Mouse (Mus musculus) frontal cortex, postnatal 25 days (tissue): ENCODE results near the gene Btbd16.

Source experiments
- DNase-seq, 2 experiments: peaks; one replicate each; pipeline ENCODE4 v3.0.0; 2022; ENCODE audit warnings: low spot score in 2 of 2

Gene Btbd16

GRCm38 (mm10) chr7:130768151-130768550, 5.7 kb upstream of the Btbd16 start:
- no peak for DNase-seq

- DNase-seq, result peak; percentile 44 to 79
Observed at GRCm38 (mm10) chr7:130770707-130771106, 3.2 kb upstream of the Btbd16 start.

DNA sequence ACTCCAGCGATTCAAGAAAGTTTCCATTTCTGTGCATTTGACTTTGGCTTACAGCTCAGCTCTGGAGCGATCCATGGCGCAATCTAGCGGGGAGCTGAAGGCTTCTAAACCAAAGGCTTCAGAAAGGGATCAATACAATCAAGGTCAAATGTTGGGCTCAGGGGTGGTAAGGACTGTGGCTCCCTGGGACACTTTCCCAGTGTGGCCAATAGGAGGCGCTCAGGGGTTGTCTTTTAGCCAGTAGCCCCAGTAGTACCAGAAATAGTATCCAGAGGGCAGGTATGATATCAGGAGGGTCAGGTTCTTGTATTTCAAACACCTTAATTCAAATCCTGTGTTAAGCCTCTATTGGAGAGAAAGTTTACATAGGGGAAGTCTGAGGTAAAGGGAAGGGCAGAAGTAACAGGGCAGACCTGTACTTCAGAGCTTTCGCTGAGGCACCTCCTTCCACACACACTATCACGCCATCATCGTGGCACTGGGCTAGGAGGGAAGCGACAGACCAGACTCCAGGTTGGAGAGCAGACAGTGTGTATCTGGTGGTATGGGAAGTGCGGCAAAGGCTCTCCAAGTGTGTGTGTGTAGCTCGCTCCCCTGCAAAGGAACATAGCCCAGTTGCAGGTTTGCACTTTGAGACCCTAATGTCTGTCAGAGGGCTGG, 568 bp upstream of the Btbd16 start:
- DNase-seq, result no peak

- no peak for DNase-seq
Observed at GRCm38 (mm10) chr7:130780866-130781419, 7.1 kb downstream of the Btbd16 start.

- DNase-seq, result no peak
Observed at GRCm38 (mm10) chr7:130782501-130783050, 8.7 kb downstream of the Btbd16 start.

DNA sequence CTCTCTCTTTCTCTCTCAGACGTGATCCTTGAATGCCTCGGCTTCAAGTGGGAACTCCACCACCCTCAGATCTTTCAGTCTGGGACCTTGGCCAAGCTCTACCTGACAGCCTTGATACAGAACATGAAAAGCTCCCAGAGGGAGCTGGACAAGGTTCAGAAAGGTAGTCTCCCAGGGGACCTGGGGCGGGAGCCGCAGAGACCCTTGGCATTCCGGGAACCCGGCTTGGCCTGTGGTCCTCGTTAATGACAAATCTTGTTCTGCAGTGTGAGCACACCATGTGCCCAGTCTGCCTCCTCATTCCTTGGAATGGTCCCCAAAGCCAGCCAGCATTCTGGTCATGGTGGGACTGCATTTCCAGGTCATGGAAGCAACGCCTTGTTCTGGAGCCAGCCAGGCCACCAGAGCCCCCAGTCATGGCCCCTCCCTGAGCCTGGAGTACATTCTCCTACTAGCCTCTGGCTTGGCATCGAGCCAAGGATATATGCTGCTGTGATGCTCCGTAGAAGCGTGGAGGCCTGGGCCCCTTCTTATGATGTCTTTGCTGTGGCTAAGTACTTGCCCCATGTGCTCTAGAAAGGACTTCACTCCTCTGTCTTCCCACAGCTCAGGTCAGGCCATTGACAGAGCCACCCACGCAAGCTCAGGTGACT, 12.2 kb downstream of the Btbd16 start:
- DNase-seq, result no peak

- no peak for DNase-seq
Observed at GRCm38 (mm10) chr7:130786708-130787107, 12.8 kb downstream of the Btbd16 start.

GRCm38 (mm10) chr7:130787537-130787936, 13.7 kb downstream of the Btbd16 start:
- no peak for DNase-seq

DNA sequence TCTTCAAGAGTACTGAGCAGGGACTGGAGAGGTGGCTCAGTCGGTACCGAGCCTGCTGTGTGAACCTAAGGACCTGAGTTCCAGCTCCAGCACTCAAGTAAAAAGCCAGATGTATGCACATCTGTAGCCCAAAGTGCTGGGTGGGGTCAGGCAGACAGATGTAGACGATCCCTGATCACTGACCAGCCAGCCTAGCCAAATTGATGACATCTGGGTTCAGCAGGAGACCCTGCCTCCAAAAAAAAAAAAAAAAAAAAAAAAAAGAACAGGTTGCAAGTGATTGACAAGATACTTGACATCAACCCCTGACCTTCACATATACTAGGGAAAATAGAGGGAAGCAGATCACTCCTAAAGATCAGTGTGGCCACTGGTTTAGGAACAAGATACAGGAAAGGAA, 15.1 kb downstream of the Btbd16 start:
- no peak for DNase-seq

- no peak for DNase-seq
Observed at GRCm38 (mm10) chr7:130789456-130789855, 15.6 kb downstream of the Btbd16 start.

- no peak for DNase-seq
Observed at GRCm38 (mm10) chr7:130793671-130794070, 19.8 kb downstream of the Btbd16 start.

GRCm38 (mm10) chr7:130796786-130797185, 22.9 kb downstream of the Btbd16 start:
- DNase-seq, result no peak

DNA sequence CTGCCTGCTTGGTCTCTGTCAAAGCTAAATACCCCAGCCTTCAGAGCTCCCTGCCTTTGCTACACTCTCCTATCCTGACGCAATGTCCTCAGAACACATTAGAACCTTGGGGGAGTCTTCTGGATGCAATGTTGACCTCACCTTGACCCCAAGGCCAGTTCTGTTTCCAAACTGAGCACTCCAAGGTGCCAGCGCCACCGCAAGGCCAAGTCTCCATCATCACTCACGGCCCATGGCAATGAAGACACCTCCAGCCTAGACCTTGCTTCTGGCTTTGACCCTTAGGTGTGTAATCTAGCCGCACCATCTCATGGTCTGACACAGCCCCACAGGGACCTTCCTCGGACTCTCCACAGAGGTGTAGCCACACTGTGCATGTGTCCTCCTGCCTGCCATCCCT, 23.7 kb downstream of the Btbd16 start:
- no peak for DNase-seq

- DNase-seq, result no peak
Observed at GRCm38 (mm10) chr7:130799418-130799817, 25.5 kb downstream of the Btbd16 start.

GRCm38 (mm10) chr7:130800681-130801080, 26.8 kb downstream of the Btbd16 start:
- no peak for DNase-seq

GRCm38 (mm10) chr7:130801811-130802210, 27.9 kb downstream of the Btbd16 start:
- DNase-seq, result no peak

DNA sequence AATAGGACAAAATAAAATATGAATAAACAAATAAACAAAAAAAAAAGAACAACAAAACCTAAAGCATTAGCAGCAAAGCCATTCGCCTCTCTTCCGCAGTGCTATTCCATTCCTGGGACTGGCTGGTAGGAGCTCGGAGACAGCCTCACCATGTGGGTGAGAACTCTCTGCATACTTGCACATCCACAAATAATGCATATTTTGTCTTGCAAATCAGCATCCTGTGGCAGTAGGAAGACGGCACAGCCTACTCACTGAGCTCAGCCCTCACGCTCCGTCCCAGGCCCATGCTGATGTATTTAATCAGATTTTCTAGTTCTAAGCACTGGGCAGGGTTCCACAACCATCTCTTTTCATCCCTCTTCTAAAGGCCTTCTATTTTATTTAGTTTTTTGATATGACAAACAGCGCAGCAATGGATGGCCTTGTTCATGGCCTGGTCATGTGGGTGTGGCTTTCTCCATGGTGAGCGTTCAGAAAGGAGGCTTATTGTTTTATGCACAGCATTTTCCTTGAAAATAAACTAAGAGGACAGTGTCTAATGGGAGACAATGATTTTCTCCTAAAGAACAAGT, 29.5 kb downstream of the Btbd16 start:
- DNase-seq, result no peak

DNA sequence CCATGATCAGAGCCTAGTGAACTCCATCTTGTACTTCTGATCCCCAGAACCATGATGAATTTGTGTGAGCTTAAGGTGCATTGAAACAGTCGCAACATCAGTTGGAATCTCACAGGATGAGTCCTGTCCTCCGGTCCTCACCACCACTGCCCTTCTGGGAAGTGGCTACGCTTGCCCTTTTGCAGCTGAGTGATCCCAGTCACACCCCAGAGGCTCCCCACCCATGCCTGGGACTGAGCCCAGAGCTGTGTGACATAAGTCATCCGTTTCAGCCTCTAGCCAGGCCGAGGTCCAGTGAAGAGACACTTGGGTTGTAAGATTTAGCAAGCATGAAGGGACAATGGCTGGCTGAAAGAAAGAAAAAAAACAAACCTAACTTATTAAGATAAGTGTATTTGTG, 31.1 kb downstream of the Btbd16 start:
- no peak for DNase-seq

DNA sequence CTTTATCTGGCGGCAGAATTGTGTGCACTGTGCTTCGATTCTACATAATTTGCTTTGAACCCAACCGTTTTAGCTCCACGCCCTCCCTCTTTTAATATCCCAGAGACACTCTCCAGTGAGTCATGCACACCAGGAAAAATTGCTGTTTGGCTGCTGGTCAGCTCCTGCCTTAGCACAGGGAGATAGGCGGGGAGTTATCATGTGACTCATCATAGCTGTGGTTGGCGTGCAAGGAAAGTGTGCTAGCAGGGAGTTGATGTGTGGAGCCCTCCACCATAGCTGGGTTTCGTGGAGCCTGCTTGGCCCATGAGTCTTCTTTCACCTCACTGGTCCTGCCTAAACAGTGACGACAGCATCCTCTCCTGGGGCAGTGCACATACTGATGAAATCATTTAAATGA, 33.9 kb downstream of the Btbd16 start:
- DNase-seq, result peak in 1 of 2 experiments; percentile 30

- DNase-seq, result no peak
Observed at GRCm38 (mm10) chr7:130808694-130809093, 34.8 kb downstream of the Btbd16 start.

- no peak for DNase-seq
Observed at GRCm38 (mm10) chr7:130810238-130810637, 36.4 kb downstream of the Btbd16 start.

- no peak for DNase-seq
Observed at GRCm38 (mm10) chr7:130812407-130812806, 38.5 kb downstream of the Btbd16 start.

- DNase-seq, result no peak
Observed at GRCm38 (mm10) chr7:130815601-130816000, 41.7 kb downstream of the Btbd16 start.
